Mouse (Mus musculus): Measurements from ENCODE around the gene Spata13.

- TF ChIP-seq CTCF (IDR thresholded peaks at IDR 0.05; ENCODE audit: low read depth, low read length) (no peak), POLR2A (IDR thresholded peaks at IDR 0.05; ENCODE audit: borderline replicate concordance, low read depth, low read length) (no peak)
These were observed 5.4 kb downstream of the Spata13 start for GRCm38 (mm10) chr14:60639195-60639594.
